Mouse (Mus musculus): ENCODE data around the gene Mcat. TPM values are rescaled to one million over a fixed set of nuclear protein-coding genes. Genes with fewer than 3 reads are reported as not detected.
A peak's percentile ranks its signal among the peaks of the same experiment; 100 is the strongest.

The Mcat gene
- polyA plus RNA-seq, 1 experiment from 2014 or later: 26.4 TPM

GRCm38 (mm10) chr15:83595364-83595711 is 31.8 kb upstream of the Mcat start:
- WGBS: 33% methylated on average over 7 of the region's 7 CpGs

GRCm38 (mm10) chr15:83594513-83595363 is 31.2 kb upstream of the Mcat start, which contains the start of gene Ttll12:
Gene Ttll12, minus strand, starts transcription at chr15:83595157.
- Histone ChIP-seq H3K36me3 (ENCODE audit: control insufficient read depth, insufficient read depth, low read length) (no peaks in the 10 kb centered on the region), H3K4me1 (ENCODE audit: control insufficient read depth, insufficient read depth, low read length) (peaks cover 34% of the 10 kb centered on the region), H3K9me3 (ENCODE audit: control insufficient read depth, low read length) (no peaks in the 10 kb centered on the region), H3K27me3 (replicated peaks; ENCODE audit: control insufficient read depth, insufficient read depth, low read length) (no peaks in the 10 kb centered on the region), H3K4me2 (ENCODE audit: low read depth, low read length) (peak within 1 kb of the TSS; percentile 90), H3K4me3 (ENCODE audit: low read length) (peak within 1 kb of the TSS; percentile 88), H3K9ac (ENCODE audit: low read depth, low read length) (peak within 1 kb of the TSS; percentile 85), H3K27ac (ENCODE audit: low read length) (peak within 1 kb of the TSS; percentile 23; the same call in 1 of the 2 replicates)
- WGBS: under 1% methylated on average over 68 of the region's 68 CpGs
- peak; percentile 90 for ATAC-seq

More at GRCm38 (mm10) chr15:83595364-83595711, 31.8 kb upstream of the Mcat start:
- ATAC-seq: no peak
- peaks cover 28% of the 10 kb centered on the region for H3K4me1 ChIP-seq (ENCODE audit: control insufficient read depth, insufficient read depth, low read length)
- H3K27ac ChIP-seq (ENCODE audit: low read length): no peak overlapping the region
- no peaks in the 10 kb centered on the region for H3K36me3 ChIP-seq (ENCODE audit: control insufficient read depth, insufficient read depth, low read length)
- H3K4me3 ChIP-seq (ENCODE audit: low read length): peak overlapping the region; percentile 88
- H3K9ac ChIP-seq (ENCODE audit: low read depth, low read length): peak overlapping the region; percentile 85
- no peaks in the 10 kb centered on the region for H3K9me3 ChIP-seq (ENCODE audit: control insufficient read depth, low read length)
- peak overlapping the region; percentile 90 for H3K4me2 ChIP-seq (ENCODE audit: low read depth, low read length)
- no peaks in the 10 kb centered on the region for H3K27me3 ChIP-seq (replicated peaks; ENCODE audit: control insufficient read depth, insufficient read depth, low read length)

- Histone ChIP-seq H3K4me2 (ENCODE audit: low read depth, low read length) (peak overlapping the region; percentile 90), H3K9me3 (ENCODE audit: control insufficient read depth, low read length) (no peaks in the 10 kb centered on the region), H3K4me1 (ENCODE audit: control insufficient read depth, insufficient read depth, low read length) (peaks cover 34% of the 10 kb centered on the region), H3K9ac (ENCODE audit: low read depth, low read length) (peak overlapping the region; percentile 85), H3K4me3 (ENCODE audit: low read length) (peak overlapping the region; percentile 88), H3K36me3 (ENCODE audit: control insufficient read depth, insufficient read depth, low read length) (no peaks in the 10 kb centered on the region), H3K27me3 (replicated peaks; ENCODE audit: control insufficient read depth, insufficient read depth, low read length) (no peaks in the 10 kb centered on the region), H3K27ac (ENCODE audit: low read length) (peak overlapping the region; percentile 8; the same call in 1 of the 2 replicates)
- ATAC-seq: peak; percentile 76
- WGBS: 13% methylated on average over 19 of the region's 19 CpGs
These were observed 30.3 kb upstream of the Mcat start for GRCm38 (mm10) chr15:83593702-83594512.

- ATAC-seq: no peak
- H3K27ac ChIP-seq (ENCODE audit: low read length): peak overlapping the region; percentile 52; the same call in 1 of the 2 replicates
- H3K9me3 ChIP-seq (ENCODE audit: control insufficient read depth, low read length): no peaks in the 10 kb centered on the region
- H3K4me2 ChIP-seq (ENCODE audit: low read depth, low read length): no peak overlapping the region; the same call in 1 of the 2 replicates
- H3K4me1 ChIP-seq (ENCODE audit: control insufficient read depth, insufficient read depth, low read length): peaks cover 34% of the 10 kb centered on the region
- H3K27me3 ChIP-seq (replicated peaks; ENCODE audit: control insufficient read depth, insufficient read depth, low read length): no peaks in the 10 kb centered on the region
- no peak overlapping the region for H3K4me3 ChIP-seq (ENCODE audit: low read length)
- H3K9ac ChIP-seq (ENCODE audit: low read depth, low read length): peak overlapping the region; percentile 50
- no peaks in the 10 kb centered on the region for H3K36me3 ChIP-seq (ENCODE audit: control insufficient read depth, insufficient read depth, low read length)
These were observed 29.6 kb upstream of the Mcat start for GRCm38 (mm10) chr15:83593189-83593585.

GRCm38 (mm10) chr15:83592260-83593188 is 28.9 kb upstream of the Mcat start:
- Histone ChIP-seq H3K4me3 (ENCODE audit: low read length) (no peak overlapping the region), H3K9me3 (ENCODE audit: control insufficient read depth, low read length) (no peaks in the 10 kb centered on the region), H3K4me1 (ENCODE audit: control insufficient read depth, insufficient read depth, low read length) (peaks cover 34% of the 10 kb centered on the region), H3K4me2 (ENCODE audit: low read depth, low read length) (no peak overlapping the region), H3K36me3 (ENCODE audit: control insufficient read depth, insufficient read depth, low read length) (no peaks in the 10 kb centered on the region), H3K27me3 (replicated peaks; ENCODE audit: control insufficient read depth, insufficient read depth, low read length) (no peaks in the 10 kb centered on the region), H3K9ac (ENCODE audit: low read depth, low read length) (peak overlapping the region; percentile 50), H3K27ac (ENCODE audit: low read length) (peak overlapping the region; percentile 52; the same call in 1 of the 2 replicates)
- ATAC-seq: no peak
- 70% methylated on average over 8 of the region's 8 CpGs for WGBS

- H3K27ac ChIP-seq (ENCODE audit: low read length): no peak overlapping the region
- no peak for ATAC-seq
- no peak overlapping the region for H3K4me2 ChIP-seq (ENCODE audit: low read depth, low read length)
- peaks cover 34% of the 10 kb centered on the region for H3K4me1 ChIP-seq (ENCODE audit: control insufficient read depth, insufficient read depth, low read length)
- H3K36me3 ChIP-seq (ENCODE audit: control insufficient read depth, insufficient read depth, low read length): peaks cover 3% of the 10 kb centered on the region
- 83% methylated on average over 6 of the region's 6 CpGs for whole genome bisulfite sequencing
- H3K9ac ChIP-seq (ENCODE audit: low read depth, low read length): no peak overlapping the region
- no peaks in the 10 kb centered on the region for H3K9me3 ChIP-seq (ENCODE audit: control insufficient read depth, low read length)
- no peaks in the 10 kb centered on the region for H3K27me3 ChIP-seq (replicated peaks; ENCODE audit: control insufficient read depth, insufficient read depth, low read length)
- no peak overlapping the region for H3K4me3 ChIP-seq (ENCODE audit: low read length)
These were observed 28.2 kb upstream of the Mcat start for GRCm38 (mm10) chr15:83591758-83592157.

- peak; percentile 31 for ATAC-seq
- no peak overlapping the region for H3K9ac ChIP-seq (ENCODE audit: low read depth, low read length)
- peaks cover 34% of the 10 kb centered on the region for H3K4me1 ChIP-seq (ENCODE audit: control insufficient read depth, insufficient read depth, low read length)
- peak overlapping the region; percentile 36 for H3K27ac ChIP-seq (ENCODE audit: low read length)
- peaks cover 11% of the 10 kb centered on the region for H3K36me3 ChIP-seq (ENCODE audit: control insufficient read depth, insufficient read depth, low read length)
- WGBS: 82% methylated on average over 4 of the region's 4 CpGs
- no peak overlapping the region for H3K4me2 ChIP-seq (ENCODE audit: low read depth, low read length)
- no peak overlapping the region for H3K4me3 ChIP-seq (ENCODE audit: low read length)
- H3K27me3 ChIP-seq (replicated peaks; ENCODE audit: control insufficient read depth, insufficient read depth, low read length): no peaks in the 10 kb centered on the region
- peaks cover 8% of the 10 kb centered on the region; the same call in 1 of the 2 replicates for H3K9me3 ChIP-seq (ENCODE audit: control insufficient read depth, low read length)
These were observed 27.3 kb upstream of the Mcat start for GRCm38 (mm10) chr15:83590841-83591240.

GRCm38 (mm10) chr15:83584741-83585220 is 21.2 kb upstream of the Mcat start:
- Histone ChIP-seq H3K9ac (ENCODE audit: low read depth, low read length) (no peak overlapping the region), H3K27me3 (replicated peaks; ENCODE audit: control insufficient read depth, insufficient read depth, low read length) (no peaks in the 10 kb centered on the region), H3K4me1 (ENCODE audit: control insufficient read depth, insufficient read depth, low read length) (0 out of 2 replicates have a peak, but pooled peaks cover 3% of the 10 kb centered on the region), H3K4me2 (ENCODE audit: low read depth, low read length) (no peak overlapping the region), H3K36me3 (ENCODE audit: control insufficient read depth, insufficient read depth, low read length) (peaks cover 25% of the 10 kb centered on the region), H3K4me3 (ENCODE audit: low read length) (no peak overlapping the region), H3K9me3 (ENCODE audit: control insufficient read depth, low read length) (peaks cover 8% of the 10 kb centered on the region; the same call in 1 of the 2 replicates), H3K27ac (ENCODE audit: low read length) (no peak overlapping the region)
- no peak for ATAC-seq
- 88% methylated on average over 6 of the region's 6 CpGs for WGBS
